Mouse (Mus musculus) embryonic facial prominence, embryonic 11.5 days (tissue): ENCODE measurements at regions not wholly inside any gene's neighbourhood (a gene's known extent, or its start where the extent isn't known, plus 50 kb on each side); places are given as distances from the start of the nearest gene placed in this dataset.

ENCODE experiments used
- ATAC-seq: fragments of 200-750 bp; cut with Nextera tagmentation; replicated peaks from 2 replicates; pipeline ENCODE4 v1.8.0; 2017; ENCODE audit warnings: low read depth; ENCODE audit not compliant: insufficient number of reproducible peaks, low FRiP score, low TSS enrichment
- DNase-seq: peaks from one replicate; pipeline ENCODE4 v3.0.0-alpha.2; 2015; ENCODE audit warnings: low spot score
- H3K27ac ChIP-seq: fragments of 300-500 bp; sonication (generic); replicated peaks from 2 replicates; pipeline ENCODE4 v1.5.1; 2014; ENCODE audit warnings: mild to moderate bottlenecking, low read depth, low read length, control low read depth
- H3K27me3 ChIP-seq: fragments of 300-500 bp; sonication (generic); 2 replicates; pipeline ENCODE4 v1.6.1; 2014; ENCODE audit warnings: mild to moderate bottlenecking, low read length, moderate library complexity, mixed read lengths; ENCODE audit not compliant: control insufficient read depth, insufficient read depth
- H3K36me3 ChIP-seq: fragments of 300-500 bp; sonication (generic); replicated peaks from 2 replicates; pipeline ENCODE4 v1.6.1; 2014; ENCODE audit warnings: low read depth, mild to moderate bottlenecking, low read length, moderate library complexity, mixed read lengths; ENCODE audit not compliant: control insufficient read depth, insufficient read depth
- H3K4me1 ChIP-seq: fragments of 300-500 bp; sonication (generic); 2 replicates; pipeline ENCODE4 v1.6.1; 2014; ENCODE audit warnings: low read length, mixed read lengths; ENCODE audit not compliant: control insufficient read depth, insufficient read depth
- H3K4me2 ChIP-seq: fragments of 300-500 bp; sonication (generic); 2 replicates; pipeline ENCODE4 v1.6.1; 2014; ENCODE audit warnings: low read depth, mild to moderate bottlenecking, control low read depth, low read length, moderate library complexity
- H3K4me3 ChIP-seq: fragments of 300-500 bp; sonication (generic); 2 replicates; pipeline ENCODE4 v1.5.1; 2014; ENCODE audit warnings: low read depth, low read length, control low read depth
- H3K9ac ChIP-seq: fragments of 300-500 bp; sonication (generic); replicated peaks from 2 replicates; pipeline ENCODE4 v1.6.1; 2014; ENCODE audit warnings: mild to moderate bottlenecking, control low read depth, low read length
- H3K9me3 ChIP-seq: fragments of 300-500 bp; sonication (generic); replicated peaks from 2 replicates; pipeline ENCODE4 v1.6.1; 2016; ENCODE audit warnings: mild to moderate bottlenecking, low read length, inconsistent platforms, mixed read lengths; ENCODE audit not compliant: control insufficient read depth
- WGBS: fragments of 180-500 bp; shearing (Covaris S2); extraction: QIAGEN DNeasy Blood & Tissue Kit; methylation state at CpG from one replicate; pipeline ENCODE4 v1.1.7; 2014; 5-methylcytosine and 5-hydroxymethylcytosine counted together

GRCm38 (mm10) chr4:9033106-9033642 is 794.3 kb upstream of the Car8 start:
- 95% methylated on average over 6 of the region's 6 CpGs for WGBS
- Histone ChIP-seq H3K27ac (no peak overlapping the region), H3K4me1 (no peaks in the 10 kb centered on the region), H3K4me3 (no peak overlapping the region), H3K36me3 (no peaks in the 10 kb centered on the region), H3K4me2 (no peak overlapping the region), H3K9me3 (no peaks in the 10 kb centered on the region), H3K27me3 (no peaks in the 10 kb centered on the region), H3K9ac (no peak overlapping the region)
- ATAC-seq (no peak), DNase-seq (no peak)

GRCm38 (mm10) chr4:9031634-9032033 is 792.8 kb upstream of the Car8 start:
- ATAC-seq = no peak
- peak; percentile 25 for DNase-seq
- Histone ChIP-seq H3K4me1 (no peaks in the 10 kb centered on the region), H3K27me3 (no peaks in the 10 kb centered on the region), H3K4me3 (no peak overlapping the region), H3K4me2 (no peak overlapping the region), H3K36me3 (no peaks in the 10 kb centered on the region), H3K9me3 (no peaks in the 10 kb centered on the region), H3K27ac (no peak overlapping the region), H3K9ac (no peak overlapping the region)
- WGBS = 42% methylated on average over 6 of the region's 6 CpGs

GRCm38 (mm10) chr4:9028946-9029345 is 790.1 kb upstream of the Car8 start:
- no peak for ATAC-seq
- Histone ChIP-seq H3K9ac (no peak overlapping the region), H3K9me3 (no peaks in the 10 kb centered on the region), H3K27me3 (no peaks in the 10 kb centered on the region), H3K4me1 (no peaks in the 10 kb centered on the region), H3K4me3 (no peak overlapping the region; the same call in 1 of the 2 replicates), H3K27ac (no peak overlapping the region), H3K4me2 (peak overlapping the region; percentile 71), H3K36me3 (no peaks in the 10 kb centered on the region)
- WGBS = 21% methylated on average over 6 of the region's 6 CpGs
- peak; percentile 42 for DNase-seq

GRCm38 (mm10) chr4:9028475-9028874 is 789.6 kb upstream of the Car8 start:
- WGBS = under 1% methylated on average over 12 of the region's 12 CpGs
- H3K4me3 ChIP-seq = peak overlapping the region; percentile 33
- H3K27me3 ChIP-seq = no peaks in the 10 kb centered on the region
- no peak overlapping the region for H3K27ac ChIP-seq
- H3K4me2 ChIP-seq = peak overlapping the region; percentile 71
- ATAC-seq (no peak; the same call in 1 of the 2 replicates), DNase-seq (peak; percentile 70)
- no peak overlapping the region; the same call in 1 of the 2 replicates for H3K9ac ChIP-seq
- no peaks in the 10 kb centered on the region for H3K36me3 ChIP-seq
- no peaks in the 10 kb centered on the region for H3K4me1 ChIP-seq
- H3K9me3 ChIP-seq = no peaks in the 10 kb centered on the region

- DNase-seq (peak; percentile 94), ATAC-seq (peak; percentile 74)
- Histone ChIP-seq H3K36me3 (no peaks in the 10 kb centered on the region), H3K9me3 (no peaks in the 10 kb centered on the region), H3K27ac (no peak overlapping the region), H3K4me2 (peak overlapping the region; percentile 71), H3K27me3 (no peaks in the 10 kb centered on the region), H3K4me1 (no peaks in the 10 kb centered on the region), H3K4me3 (peak overlapping the region; percentile 33), H3K9ac (peak overlapping the region; percentile 50)
- WGBS = under 1% methylated on average over 30 of the region's 30 CpGs
These were observed 789.1 kb upstream of the Car8 start for GRCm38 (mm10) chr4:9027798-9028404.

- no peak overlapping the region for H3K4me2 ChIP-seq
- H3K27me3 ChIP-seq = no peaks in the 10 kb centered on the region
- no peaks in the 10 kb centered on the region for H3K36me3 ChIP-seq
- H3K27ac ChIP-seq = no peak overlapping the region
- no peaks in the 10 kb centered on the region for H3K4me1 ChIP-seq
- H3K9me3 ChIP-seq = no peaks in the 10 kb centered on the region
- DNase-seq (no peak), ATAC-seq (no peak)
- 8% methylated on average over 7 of the region's 7 CpGs for WGBS
- H3K9ac ChIP-seq = no peak overlapping the region
- H3K4me3 ChIP-seq = no peak overlapping the region
These were observed 788.5 kb upstream of the Car8 start for GRCm38 (mm10) chr4:9027383-9027782.

GRCm38 (mm10) chr4:9026841-9027240 is 788.0 kb upstream of the Car8 start:
- no peaks in the 10 kb centered on the region for H3K4me1 ChIP-seq
- no peak overlapping the region for H3K9ac ChIP-seq
- whole genome bisulfite sequencing = 80% methylated on average over 16 of the region's 16 CpGs
- H3K27ac ChIP-seq = no peak overlapping the region
- no peak overlapping the region for H3K4me3 ChIP-seq
- H3K27me3 ChIP-seq = no peaks in the 10 kb centered on the region
- DNase-seq (no peak), ATAC-seq (no peak)
- H3K9me3 ChIP-seq = no peaks in the 10 kb centered on the region
- no peak overlapping the region for H3K4me2 ChIP-seq
- H3K36me3 ChIP-seq = no peaks in the 10 kb centered on the region

GRCm38 (mm10) chr4:9025821-9026470 is 787.1 kb upstream of the Car8 start:
- WGBS = 50% methylated on average over 8 of the region's 8 CpGs
- H3K27ac ChIP-seq = no peak overlapping the region

More at GRCm38 (mm10) chr4:9025821-9026470, 787.1 kb upstream of the Car8 start:
- Histone ChIP-seq H3K9ac (no peak overlapping the region), H3K9me3 (no peaks in the 10 kb centered on the region), H3K27me3 (no peaks in the 10 kb centered on the region), H3K4me2 (no peak overlapping the region), H3K36me3 (no peaks in the 10 kb centered on the region), H3K4me3 (no peak overlapping the region), H3K4me1 (no peaks in the 10 kb centered on the region)
- no peak for DNase-seq
- ATAC-seq = no peak
